Mouse (Mus musculus): ENCODE results near the gene Syt12.
A peak's percentile ranks its signal among the peaks of the same experiment; 100 is the strongest.

Gene Syt12

DNA sequence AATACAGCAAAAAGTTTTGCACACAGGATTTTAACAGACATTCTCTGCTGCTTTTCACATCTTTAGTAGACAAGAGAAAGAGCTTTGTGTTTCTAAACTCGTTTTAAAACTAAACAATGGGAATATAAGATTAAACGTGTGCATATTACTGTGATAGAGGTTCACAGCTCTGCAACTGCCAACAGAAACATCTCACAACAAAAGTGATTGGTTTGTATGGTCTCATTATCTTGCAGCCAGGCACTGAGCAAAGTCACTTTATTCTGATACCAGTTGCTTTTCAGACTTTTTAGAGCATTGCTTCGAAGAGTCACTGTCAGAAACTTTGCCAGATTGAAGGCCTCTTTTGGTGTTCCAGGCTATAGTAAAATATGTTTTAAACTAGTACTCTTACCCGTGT is 78.3 kb downstream of the Syt12 start:
- no peak for DNase-seq

DNA sequence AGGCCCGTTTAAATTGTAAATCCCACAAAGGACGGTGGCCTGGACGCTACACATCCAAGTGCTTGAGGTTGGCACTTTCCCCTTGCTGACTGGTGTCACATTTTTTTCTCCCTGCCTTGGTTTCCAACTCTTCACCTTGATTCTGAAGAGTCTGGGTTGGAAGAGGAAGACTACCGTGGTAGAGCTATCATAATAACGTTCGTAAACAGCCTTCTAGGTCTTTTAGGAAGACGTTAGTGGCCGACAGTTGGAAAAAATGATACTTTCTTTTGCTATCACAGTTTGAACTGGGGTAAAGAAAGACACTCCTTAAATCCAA is 78.7 kb downstream of the Syt12 start:
- DNase-seq: peak; percentile 49

DNA sequence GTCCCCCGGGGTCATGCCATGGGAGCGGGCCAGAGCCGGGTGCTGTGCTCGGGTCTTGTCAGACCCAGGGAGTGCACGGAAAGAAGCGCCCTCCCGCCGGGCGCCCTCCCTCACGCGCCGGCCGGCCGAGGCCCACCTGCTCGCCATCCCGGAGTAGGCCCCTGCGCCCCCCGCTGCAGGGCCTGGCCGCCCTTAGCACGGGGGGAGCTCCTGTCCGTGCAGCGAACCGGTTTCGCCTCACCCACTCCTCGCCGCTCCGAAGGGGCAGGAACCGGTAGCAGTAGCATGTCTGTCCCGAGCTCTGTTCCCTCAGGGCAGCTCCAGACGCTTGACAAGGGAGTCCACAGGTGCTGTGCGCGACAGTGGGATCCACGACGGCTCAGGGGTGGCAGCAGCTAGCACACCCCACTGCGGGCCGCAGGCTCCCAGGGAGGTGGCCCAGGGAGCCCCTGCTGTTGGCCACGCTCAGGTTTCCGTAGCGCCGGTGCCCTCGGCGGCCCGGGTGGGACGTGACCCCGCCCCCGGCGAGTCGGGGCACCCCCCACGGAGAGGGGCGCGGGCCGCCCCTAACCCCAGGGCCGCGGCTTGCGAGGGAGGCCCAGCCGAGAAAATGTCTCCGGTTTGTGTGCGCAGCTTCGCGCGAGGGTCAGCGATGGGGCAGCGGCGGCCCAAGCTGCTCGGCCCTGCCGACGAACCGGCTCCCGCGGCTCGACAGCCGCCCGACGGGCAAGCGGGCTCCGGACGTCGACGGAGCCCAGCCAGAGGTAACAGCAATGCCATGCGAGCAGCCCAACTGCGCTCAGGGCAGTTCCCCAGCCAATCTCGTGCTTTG is 79.2 kb downstream of the Syt12 start, which contains the start of gene Kdm2a:
Gene Kdm2a, minus strand, starts transcription at position 488 of the 832 bp plus-strand sequence.
- peak; percentile 61 for DNase-seq

DNA sequence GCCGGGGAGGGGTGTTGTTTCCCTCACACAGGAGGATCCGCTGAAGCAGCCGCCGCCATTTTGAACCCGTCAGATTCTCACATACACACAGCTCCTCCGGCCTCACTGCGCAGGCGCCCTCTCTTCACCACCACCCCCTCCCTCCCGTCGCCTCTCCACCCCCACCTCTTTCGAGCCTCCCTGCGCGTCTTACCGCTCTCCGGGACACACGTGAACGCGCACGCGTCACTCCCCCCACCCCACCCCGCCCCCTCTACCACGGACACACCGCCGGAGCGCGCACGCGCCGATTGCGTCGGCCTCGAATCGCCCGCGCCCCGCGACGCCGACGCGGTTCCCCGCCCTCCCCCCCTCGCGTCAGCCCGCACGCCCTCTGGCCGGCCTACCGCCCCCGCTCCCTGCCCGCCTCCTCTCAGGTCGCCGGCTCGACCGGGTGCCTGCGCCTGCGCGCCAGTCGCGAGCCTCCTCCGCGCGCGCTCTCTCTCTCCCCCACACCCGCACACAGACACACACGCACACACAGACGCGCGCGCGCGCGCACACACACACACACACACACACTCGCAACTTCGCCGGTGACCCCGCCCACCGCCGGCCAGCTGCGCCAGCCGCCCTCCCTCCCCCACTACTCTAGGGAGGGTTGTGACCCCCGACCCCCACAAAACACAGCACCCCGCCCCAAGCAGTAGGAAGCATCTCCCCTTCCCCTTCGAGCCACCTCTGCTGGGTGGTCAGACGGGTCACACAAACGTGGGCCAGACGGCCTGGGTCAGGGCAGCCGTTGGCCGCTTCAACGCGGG is 80.0 kb downstream of the Syt12 start:
- peak; percentile 97 for DNase-seq

DNA sequence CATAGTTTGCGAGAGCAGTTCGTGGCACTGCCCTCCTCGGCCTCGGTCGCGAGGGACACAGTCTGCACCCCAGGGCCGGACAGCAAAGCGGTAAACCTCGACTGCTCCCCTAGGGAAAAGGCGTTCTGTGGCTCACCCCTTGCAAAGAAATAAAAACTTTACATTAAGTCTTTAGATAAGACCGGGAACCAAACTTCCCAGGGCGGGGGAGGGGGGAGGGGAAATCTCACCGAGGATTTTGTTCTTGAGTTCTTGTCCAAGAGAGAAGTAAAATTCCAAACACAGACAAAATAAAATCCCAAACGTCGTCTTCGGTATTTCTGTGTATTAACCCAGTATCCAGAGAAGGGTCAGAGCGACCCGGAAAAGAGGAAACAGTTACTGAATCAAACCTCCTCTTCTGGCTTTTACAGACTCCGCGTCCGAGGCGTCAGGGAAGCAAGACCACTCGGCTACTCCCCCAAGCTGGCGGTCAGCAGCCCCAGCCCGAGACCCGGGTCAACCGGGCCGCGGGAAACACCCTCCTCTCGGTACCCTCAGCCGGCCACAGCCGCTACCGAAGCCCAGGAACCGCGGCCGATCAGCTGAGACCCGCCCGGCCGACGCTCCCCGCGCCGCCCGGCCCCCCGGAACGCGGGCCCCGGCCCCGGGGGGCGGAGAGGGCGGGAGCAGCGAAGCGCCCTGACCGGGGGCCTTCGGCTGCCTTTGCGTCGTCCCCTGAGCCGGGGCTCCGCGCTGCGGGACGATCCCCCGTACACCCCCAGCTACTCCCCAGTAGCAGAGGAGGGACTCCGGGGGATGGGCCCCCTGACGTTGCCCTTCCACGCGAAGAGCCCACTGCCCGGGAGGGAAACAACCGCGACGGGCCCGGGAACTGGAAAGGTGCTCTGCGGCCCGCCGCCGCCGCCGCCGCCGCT is 80.9 kb downstream of the Syt12 start:
- DNase-seq: peak; percentile 43

Data from kidney, adult 9 months (tissue).